ENCODE assay signal across 16 mouse cellular contexts in the genomic region with DNA sequence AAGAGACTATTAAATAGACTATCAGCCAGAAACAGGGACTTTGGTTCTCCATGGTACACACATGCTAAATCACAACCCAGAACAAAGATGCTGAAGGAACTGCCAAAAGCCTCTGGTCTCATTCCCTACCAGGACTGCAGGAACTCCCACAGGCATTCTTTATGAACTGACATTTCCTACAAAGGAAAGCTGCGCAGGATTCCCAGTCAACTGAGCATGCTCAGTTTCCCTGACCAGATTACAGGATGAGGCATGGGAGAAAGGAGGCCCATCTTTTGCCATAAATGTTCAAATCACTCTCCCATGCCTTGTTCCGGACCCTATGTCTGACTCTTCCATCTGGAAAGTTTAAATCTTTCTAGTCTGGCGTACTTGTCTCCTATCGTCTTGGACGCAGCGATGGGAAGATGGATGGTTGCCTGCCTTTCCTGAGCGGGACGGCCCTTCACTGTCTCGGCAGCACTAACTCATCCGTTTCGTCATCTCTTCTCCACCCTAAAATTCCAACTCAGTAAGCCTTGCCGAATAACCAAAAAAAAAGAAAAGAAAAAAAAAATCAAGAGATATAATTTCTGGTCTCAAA.
DNase-seq lines count a peak whose midpoint lies in the region; ATAC-seq and TF ChIP-seq lines count a peak whose summit lies in the region.
"Had no signal": no experiment of that assay in that cellular context is flagged by ENCODE, and none has a peak within 500 bp of the region (broad histone marks: within the 10 kb centered on the region; RNA-seq: fewer than 3 reads in every experiment).

No protein-coding gene starts in this region.

- H3K9me3 ChIP-seq in kidney, embryonic 16.5 days (ENCODE audit: low read length) = no peaks in the 10 kb centered on the region
- H3K9me3 ChIP-seq: neural tube, embryonic 12.5 days had no signal

- 35% methylated on average over 12 of the region's 12 CpGs for WGBS in kidney, embryonic 16.5 days
- WGBS in cerebellum, adult 2 months = 85% methylated on average over 12 of the region's 12 CpGs

- H3K4me3 ChIP-seq in kidney, embryonic 16.5 days (ENCODE audit: low read length) = peak overlapping the region; percentile 5; the same call in 1 of the 2 replicates
- no peak overlapping the region for H3K4me3 ChIP-seq in cerebellum, adult 2 months (replicated peaks; ENCODE audit: insufficient read depth, low read depth, low read length)
- H3K4me3 ChIP-seq: erythroblast, embryonic 14.5 days; neural tube, embryonic 12.5 days had no signal

- H3K27me3 ChIP-seq in kidney, embryonic 16.5 days (ENCODE audit: insufficient read depth, low read length) = no peaks in the 10 kb centered on the region
- no peaks in the 10 kb centered on the region for H3K27me3 ChIP-seq in cerebellum, adult 2 months (ENCODE audit: control insufficient read depth, insufficient read depth, low read length)
- H3K27me3 ChIP-seq: CH12.LX; neural tube, embryonic 12.5 days; Patski had no signal

- peak overlapping the region; percentile 32 for H3K4me2 ChIP-seq in kidney, embryonic 16.5 days (replicated peaks; ENCODE audit: low read depth, low read length)
- H3K4me2 ChIP-seq: neural tube, embryonic 12.5 days had no signal

- no peak for ATAC-seq in kidney, embryonic 16.5 days (ENCODE audit: low FRiP score, low TSS enrichment)
- ATAC-seq: hindbrain, embryonic 16.5 days; Patski had no signal

- no peak for TF ChIP-seq CTCF in cerebellum, adult 2 months (IDR thresholded peaks at IDR 0.05; ENCODE audit: borderline replicate concordance, insufficient read depth, low read depth, low read length)

- TF ChIP-seq POLR2A in cerebellum, adult 2 months (IDR thresholded peaks at IDR 0.05; ENCODE audit: borderline replicate concordance, insufficient read depth, low read length) = no peak

- peak overlapping the region; percentile 32; the same call in 1 of the 2 replicates for H3K27ac ChIP-seq in kidney, embryonic 16.5 days (ENCODE audit: low read length)
- no peak overlapping the region for H3K27ac ChIP-seq in cerebellum, adult 2 months (ENCODE audit: insufficient read depth, low read length)
- H3K27ac ChIP-seq: neural tube, embryonic 12.5 days had no signal

- DNase-seq in kidney, adult 11 months = no peak
- peak; percentile 14 for DNase-seq in urinary bladder, postnatal 25 days (ENCODE audit: low spot score)
- DNase-seq in urinary bladder, adult 2 months (ENCODE audit: low spot score) = no peak
- DNase-seq in heart, postnatal 4 days = peak; percentile 31
- DNase-seq in cerebellum, adult 2 months = no peak
- DNase-seq in spleen, postnatal 36 days (ENCODE audit: low spot score in 2 of 2) = no peak
- DNase-seq: adrenal gland, postnatal 10 days; layer of hippocampus, adult 9-11 months; lung, postnatal 10 days; midbrain, embryonic 14.5 days had no signal

- H3K9ac ChIP-seq in kidney, embryonic 16.5 days (replicated peaks; ENCODE audit: low read length) = no peak overlapping the region
- H3K9ac ChIP-seq: neural tube, embryonic 12.5 days had no signal

- H3K36me3 ChIP-seq in kidney, embryonic 16.5 days (ENCODE audit: insufficient read depth, low read length) = no peaks in the 10 kb centered on the region
- H3K36me3 ChIP-seq: neural tube, embryonic 12.5 days had no signal

- H3K4me1 ChIP-seq in kidney, embryonic 16.5 days (ENCODE audit: insufficient read depth, low read length) = peaks cover 30% of the 10 kb centered on the region
- H3K4me1 ChIP-seq in cerebellum, adult 2 months (ENCODE audit: control insufficient read depth, insufficient read depth, low read length) = no peaks in the 10 kb centered on the region

Comparison
In these comparisons a context has a peak if more than half of its experiments do, and no peak if none do; other contexts are left out.
1. DNase-seq: peak in urinary bladder, postnatal 25 days (single experiment) and heart, postnatal 4 days (single experiment); none in kidney, adult 11 months (single experiment), urinary bladder, adult 2 months (single experiment), cerebellum, adult 2 months (0 of 2) and spleen, postnatal 36 days (0 of 2).